Mouse (Mus musculus): ENCODE measurements around the gene Aspdh. TPM values are rescaled to one million over a fixed set of nuclear protein-coding genes. Genes with fewer than 3 reads are reported as not detected.

Gene Aspdh
- polyA plus RNA-seq, 1 experiment: not detected

DNA sequence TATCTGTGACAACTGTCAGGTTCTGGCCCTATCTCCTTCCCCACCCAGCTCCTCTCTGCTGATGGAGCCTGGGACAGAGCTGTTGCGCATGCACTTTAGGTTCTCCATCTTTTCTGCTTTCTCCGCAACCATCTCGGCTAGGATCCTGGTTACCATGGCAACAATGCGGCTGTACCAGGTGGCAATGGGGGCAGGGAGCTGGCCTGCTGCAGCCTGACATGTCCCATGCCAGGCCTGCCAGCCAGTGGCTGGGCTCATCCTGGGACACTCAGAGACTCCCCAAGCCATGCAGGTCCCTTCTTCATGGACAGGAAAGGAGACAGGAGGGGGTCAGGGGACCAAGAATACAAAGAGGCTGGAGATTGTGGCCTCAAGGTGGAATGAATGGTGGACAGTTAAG is 680 bp upstream of the Aspdh start:
- no peak for TF ChIP-seq GATA1 (IDR thresholded peaks at IDR 0.05; ENCODE audit: low read length)

DNA sequence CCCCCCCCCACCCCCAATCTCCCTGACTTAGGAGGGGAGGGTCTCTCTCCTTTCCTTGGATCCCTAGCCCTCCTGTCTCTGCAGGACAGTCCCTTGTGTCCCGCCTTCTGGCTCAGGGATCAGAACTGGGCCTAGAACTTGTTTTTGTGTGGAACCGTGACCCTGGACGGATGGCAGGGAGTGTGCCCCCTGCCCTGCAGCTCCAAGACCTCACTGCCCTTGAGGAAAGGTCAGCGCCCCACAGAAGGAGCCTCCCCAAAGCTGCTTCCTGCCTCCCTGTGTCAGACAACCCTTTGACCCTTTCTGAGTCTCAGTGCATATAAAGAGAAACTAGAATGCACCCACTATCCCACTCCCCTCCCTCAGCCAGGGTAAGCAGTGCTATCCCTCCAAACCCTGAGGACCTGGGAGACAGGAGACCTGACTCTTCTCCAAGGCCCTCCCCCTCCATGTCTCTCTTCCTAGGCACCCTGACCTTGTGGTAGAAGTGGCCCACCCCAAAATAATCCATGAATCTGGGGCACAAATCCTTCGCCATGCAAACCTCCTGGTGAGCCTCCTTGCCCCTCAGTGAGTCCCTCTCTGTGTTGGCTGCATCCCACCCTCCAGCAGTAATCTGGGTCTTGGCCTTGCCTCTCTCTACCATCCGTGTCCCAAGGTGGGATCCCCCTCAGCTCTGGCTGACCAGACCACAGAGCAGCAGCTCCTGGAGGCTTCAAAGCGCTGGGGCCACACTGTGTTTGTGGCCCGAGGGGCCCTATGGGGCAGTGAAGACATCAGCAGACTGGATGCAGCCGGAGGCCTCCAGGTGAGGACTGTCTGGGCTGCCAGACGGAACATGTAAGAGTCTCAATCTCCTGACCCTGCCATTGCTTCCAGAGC is 1.1 kb downstream of the Aspdh start:
- no peak for TF ChIP-seq GATA1 (IDR thresholded peaks at IDR 0.05; ENCODE audit: low read length)

DNA sequence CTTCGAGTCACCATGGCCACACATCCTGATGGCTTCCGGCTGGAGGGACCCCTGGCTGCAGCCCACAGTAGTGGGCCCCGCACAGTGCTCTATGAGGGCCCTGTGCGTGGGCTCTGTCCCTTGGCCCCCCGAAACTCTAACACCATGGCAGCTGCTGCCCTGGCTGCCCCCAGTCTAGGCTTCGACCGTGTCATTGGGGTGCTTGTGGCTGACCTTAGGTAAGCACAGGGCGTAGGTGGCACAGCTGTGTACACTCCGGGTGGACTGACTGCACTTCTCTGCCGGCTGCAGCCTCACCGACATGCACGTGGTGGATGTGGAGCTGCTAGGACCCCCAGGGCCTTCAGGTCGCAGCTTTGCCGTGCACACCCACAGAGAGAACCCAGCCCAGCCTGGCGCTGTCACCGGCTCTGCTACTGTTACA is 1.7 kb downstream of the Aspdh start:
- TF ChIP-seq GATA1 (IDR thresholded peaks at IDR 0.05; ENCODE audit: low read length): no peak

DNA sequence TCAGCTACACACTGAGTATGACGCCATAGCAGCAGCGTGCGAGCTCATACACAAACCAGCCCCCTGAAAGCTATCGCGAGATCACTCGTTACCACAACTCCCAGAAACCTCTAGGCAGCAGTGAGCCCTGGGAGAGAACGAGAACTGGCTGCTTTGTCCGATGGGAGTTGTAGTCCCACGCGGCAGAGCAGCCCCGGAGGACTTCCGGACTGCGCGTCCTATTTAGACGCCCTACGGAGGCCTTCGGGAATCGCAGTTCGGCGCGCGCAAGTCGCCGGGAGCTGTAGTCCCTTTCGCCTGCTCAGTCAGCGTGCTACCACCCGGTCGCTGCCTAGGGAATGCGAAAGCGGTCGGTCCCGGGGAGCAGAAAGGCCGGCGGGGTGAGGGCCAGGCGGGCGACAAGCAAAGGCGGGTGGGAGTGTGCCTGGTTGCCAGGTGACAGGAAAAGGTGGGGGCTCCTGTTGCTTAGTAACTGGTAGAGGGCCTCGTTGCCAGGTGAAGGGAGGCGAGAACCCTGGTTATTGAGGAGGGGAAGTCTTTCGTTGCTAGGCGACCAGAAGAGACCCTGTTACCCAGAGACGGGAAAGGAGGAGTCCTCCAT is 2.7 kb downstream of the Aspdh start, which contains the start of gene Josd2:
Gene Josd2 (plus strand): TSS at position 170 of the 601 bp plus-strand sequence.
- TF ChIP-seq GATA1 (IDR thresholded peaks at IDR 0.05; ENCODE audit: low read length): no peak

DNA sequence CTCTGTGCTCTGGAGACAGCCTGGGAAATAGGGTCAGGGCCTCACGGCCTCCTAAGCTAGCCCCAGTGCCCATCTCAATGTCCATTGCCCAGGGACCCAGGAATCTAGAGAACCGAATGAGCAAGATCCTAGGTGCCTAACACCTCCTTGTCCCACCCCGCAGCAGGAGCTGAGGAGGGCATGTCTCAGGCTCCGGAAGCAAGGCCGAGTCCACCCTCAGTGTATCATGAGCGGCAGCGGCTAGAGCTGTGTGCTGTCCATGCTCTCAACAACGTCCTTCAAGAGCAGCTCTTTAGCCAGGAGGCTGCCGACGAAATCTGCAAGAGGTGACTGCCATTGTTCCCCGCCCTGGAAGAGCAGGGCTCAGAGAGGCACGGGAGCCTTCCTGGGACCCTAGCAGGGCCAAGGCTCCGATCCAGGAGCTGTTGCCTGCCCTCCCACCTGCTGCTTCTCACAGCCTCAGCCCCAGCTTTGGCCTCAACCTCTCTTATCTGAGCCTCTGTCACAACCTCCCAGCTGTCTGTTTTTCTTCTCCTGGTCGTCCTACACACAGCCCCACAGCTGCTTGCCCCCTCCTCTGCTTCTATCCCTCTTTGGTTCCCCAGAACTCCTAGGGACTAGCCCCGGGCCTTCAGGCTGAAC is 3.6 kb downstream of the Aspdh start:
- no peak for TF ChIP-seq GATA1 (IDR thresholded peaks at IDR 0.05; ENCODE audit: low read length)

DNA sequence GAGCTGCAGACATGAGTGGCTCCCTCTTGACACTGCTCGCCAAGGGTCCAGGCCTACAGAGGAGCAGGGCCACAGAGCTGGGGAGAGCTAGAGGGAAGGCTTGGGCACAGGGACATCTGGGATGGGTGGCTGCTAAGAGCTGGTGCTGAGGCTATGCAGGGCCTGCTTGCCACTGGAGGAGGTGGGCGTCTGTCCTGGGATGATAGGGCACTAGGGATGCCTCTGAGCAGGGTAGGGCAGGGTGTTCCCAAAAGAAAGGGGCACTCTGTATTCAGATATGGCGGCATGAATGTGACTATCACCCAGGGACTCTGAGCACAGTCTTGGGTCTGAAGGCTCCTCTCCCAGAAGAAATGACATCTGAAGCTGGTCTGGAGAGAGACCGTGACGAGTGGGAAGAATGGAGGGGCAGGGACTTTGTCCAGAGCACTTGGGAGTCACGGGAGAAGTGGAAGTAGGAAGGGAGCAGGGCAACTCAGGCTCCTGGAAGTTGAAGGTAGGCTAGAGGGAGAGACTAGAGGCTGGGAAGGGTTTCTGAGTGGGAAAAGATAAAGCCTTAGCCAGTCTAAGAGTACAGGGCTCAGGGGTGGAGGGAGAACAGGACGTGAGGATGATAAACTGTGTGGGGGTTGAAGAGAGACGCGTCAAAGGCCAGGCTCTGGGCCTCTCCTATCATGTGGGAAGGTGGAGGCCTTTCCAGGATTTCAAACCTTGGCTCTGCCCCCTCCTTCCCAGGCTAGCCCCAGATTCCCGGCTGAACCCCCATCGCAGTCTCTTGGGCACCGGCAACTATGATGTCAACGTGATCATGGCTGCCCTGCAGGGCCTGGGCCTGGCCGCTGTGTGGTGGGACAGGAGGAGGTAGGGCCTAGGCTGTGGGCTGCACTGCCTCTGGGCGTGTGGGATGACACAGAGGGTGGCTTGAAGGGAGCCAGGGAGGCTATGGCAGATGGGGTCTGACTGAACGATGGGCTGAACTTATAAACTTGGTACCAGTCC is 4.8 kb downstream of the Aspdh start:
- TF ChIP-seq GATA1 (IDR thresholded peaks at IDR 0.05; ENCODE audit: low read length): no peak

DNA sequence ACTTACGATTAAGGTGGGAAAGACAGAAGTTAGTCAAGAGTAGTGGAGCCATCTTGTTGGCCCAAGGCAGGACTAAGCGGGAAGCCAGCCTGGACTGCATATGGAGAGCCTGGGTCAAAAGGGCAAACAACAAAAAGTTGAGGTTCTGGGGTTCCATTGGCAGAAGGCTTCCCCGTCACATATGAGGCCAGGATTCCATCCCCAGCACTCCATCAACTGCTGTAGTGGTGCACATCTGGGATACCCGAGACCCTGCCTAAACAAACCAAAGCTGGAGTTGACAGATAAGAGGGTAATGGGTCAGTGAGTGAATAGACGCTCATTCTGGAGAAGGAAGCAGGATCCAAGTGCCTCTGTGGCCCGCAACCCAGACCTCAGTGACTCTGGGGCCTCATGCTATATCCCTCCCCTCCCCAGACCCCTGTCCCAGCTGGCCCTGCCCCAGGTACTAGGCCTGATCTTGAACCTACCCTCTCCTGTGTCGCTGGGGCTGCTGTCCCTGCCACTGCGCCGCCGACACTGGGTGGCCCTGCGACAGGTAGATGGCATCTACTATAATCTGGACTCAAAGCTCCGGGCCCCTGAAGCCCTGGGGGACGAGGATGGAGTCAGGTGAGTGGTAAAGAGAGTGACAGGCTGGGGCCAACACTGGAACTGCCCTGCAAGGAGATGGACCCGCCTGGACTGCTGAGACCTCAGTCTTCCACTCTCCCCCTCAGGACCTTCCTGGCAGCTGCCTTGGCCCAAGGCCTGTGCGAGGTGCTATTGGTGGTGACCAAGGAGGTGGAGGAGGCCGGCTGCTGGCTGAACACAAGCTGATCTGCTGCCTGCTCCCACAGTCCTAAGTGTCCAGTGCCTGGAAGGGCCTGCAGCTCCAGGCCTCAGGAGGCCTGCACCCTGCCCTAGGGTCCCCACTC is 5.8 kb downstream of the Aspdh start:
- no peak for TF ChIP-seq GATA1 (IDR thresholded peaks at IDR 0.05; ENCODE audit: low read length)

DNA sequence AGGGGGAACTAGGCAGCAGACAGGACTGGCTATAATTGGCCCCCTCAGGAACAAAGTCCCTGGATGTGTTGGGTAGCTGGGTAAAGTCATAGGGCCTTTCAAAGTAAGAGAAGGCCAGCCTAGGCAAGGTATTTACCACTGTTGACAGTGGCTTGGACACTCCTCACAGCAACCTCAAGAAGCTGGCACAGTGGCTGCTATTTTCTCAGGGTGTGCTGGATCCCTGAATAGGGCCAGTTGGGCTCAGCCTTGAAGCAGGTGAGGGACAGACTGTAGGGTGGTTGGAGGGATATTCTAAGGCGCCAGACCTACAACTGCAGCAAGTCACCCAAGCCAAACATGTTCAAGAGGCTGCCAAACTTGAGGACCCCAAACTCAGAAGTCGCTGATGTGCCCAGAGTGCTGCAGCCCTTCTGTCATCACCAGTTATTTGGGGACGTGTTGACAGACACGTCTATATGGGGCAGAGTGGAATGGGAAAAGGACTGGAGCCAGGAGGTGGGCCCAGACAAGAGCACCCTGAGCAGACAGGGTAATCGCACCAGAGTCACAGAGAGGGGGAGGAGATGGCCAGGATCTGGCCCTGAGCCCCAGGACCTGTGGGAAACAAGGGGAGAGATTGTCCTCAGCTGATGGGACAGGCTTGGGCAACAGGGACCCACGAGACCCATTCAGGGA is 6.8 kb downstream of the Aspdh start:
- TF ChIP-seq GATA1 (IDR thresholded peaks at IDR 0.05; ENCODE audit: low read length): no peak

DNA sequence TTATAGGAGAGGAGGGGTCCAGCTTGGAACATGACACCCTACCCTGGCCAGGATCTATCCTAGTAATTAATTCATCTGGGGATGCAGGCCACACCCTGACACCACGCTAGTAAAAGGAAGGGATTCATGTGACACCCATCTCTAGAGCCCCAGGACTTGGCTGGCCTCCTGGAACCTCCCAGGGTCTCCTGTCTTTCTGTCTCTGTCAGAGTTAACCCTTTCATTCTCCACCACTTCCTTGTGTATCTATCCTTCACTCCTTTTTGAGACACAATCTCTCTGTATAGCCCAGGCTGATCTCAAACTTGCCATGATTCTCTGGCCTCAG is 7.3 kb downstream of the Aspdh start:
- TF ChIP-seq GATA1 (IDR thresholded peaks at IDR 0.05; ENCODE audit: low read length): no peak

DNA sequence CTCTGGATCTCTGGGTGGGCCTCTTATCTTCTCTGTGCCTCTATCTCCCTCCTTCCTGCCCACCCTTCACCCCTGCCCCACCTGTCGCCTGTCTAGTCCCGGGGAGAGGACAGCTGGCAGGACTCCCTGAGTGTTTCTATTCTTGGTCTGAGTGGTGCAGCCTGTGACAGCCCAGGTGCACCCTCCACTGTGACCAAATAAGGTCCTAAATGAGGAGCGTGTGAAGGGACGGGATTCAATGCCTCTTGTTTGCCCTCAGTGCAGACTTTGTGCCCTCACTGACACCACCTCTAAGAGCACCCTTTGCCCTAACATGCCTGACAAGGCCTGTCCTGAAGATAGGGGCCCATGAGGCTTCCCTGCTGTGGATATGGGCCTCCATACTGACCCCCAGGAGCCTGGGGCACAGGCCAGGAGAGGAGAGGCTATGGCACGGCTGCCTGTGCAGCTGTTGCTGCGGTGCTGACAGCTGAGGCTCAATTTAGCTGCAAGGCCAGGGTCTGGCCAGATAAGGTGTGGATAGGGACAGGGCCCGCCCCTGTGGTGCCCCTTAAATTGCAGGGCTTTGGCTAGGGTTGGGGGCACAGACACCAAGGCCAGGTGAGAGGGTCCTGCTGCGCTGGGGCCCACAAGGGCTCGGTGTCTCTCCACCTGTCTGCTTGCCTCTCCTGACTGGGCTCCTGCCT is 7.9 kb downstream of the Aspdh start:
- no peak for TF ChIP-seq GATA1 (IDR thresholded peaks at IDR 0.05; ENCODE audit: low read length)

DNA sequence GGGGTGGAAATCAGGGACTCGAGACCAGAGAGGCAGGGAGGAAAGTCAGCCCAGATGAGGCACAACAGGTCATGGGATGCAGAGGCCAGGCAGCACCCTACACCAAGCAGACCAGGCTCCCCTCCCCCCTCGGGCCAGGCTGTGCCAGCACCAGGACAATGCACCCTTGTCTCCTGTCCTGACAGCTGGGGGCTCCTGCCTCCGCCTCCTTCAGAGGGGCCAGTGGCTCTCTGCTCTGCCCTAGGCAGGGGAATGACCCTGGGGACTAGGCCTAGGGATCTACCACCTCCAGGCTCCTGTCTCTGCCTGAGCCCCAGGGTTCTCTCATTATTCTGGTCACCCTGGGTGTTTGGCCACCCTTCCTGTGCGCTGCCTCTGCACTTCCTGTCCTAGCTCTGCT is 9.2 kb downstream of the Aspdh start:
- TF ChIP-seq GATA1 (IDR thresholded peaks at IDR 0.05; ENCODE audit: low read length): no peak

DNA sequence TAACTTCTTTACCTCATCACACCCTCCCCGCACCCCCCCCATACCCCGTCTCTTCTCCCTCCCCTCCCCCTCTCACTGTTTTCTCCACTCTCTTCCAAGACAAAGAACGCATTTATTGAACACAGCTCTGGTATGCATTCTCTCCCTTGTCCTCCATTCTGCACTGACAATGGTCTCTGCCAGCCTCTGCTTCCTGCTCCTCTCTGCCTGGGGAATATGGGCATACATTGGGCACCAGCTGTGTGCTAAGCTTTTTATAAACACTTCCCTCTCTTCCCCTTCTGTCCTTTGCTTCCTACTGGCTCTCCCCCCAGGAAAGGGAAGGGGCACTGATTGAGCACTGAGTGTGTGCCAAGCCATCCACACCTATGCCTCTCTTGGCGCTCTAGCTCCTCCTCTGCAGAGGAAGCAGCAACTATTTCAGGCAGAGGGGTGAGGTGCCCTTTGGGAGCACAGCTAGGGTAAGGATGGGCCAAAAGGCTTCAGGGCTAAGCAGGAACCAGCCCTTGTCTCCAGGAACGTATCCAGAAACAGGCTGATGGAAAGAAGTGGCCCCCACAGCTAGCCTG is 9.9 kb downstream of the Aspdh start:
- TF ChIP-seq GATA1 (IDR thresholded peaks at IDR 0.05; ENCODE audit: low read length): no peak

All from G1E-ER4 (cell line).